ENCODE assay signal across 8 mouse cellular contexts in the genomic region with DNA sequence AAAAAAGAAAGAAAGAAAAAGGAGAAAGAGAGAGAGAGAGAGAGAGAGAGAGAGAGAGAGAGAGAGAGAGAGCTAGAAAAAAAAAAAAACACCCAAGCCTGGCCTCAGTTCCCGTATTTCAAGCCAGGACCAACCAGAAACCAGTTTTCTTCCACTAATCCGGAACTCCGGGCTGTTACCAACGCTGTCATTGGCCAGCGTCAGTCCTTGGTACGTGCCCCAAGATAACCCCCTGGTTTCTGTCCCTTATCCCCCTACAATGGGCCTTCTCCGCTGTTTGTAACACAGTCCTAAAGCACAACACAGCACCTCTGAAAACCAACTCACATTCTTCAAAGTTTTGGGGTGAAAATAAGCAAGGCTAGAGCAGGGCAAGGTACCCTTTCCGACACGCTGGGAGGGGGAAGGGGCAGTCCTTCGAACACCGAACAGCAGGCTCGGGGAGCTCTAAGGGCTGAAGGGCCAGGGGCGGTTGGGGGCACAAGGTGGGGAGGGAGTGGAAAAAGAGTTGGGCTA. TPM values are rescaled to one million over a fixed set of nuclear protein-coding genes. Genes with fewer than 3 reads are reported as not detected.
DNase-seq lines count a peak whose midpoint lies in the region; ATAC-seq and TF ChIP-seq lines count a peak whose summit lies in the region.

No protein-coding gene starts in this region.

- peak; percentile 86 for ATAC-seq in forebrain, embryonic 13.5 days
- peak; percentile 85 for ATAC-seq in neural tube, embryonic 15.5 days (ENCODE audit: low FRiP score)

- intact Hi-C loops in heart, postnatal 14 days (cut with DNase I): loop anchor here (5.0 kb wide), 1 partner anchor 180 kb away; a partner anchor contains a TSS

- peak; percentile 80 for DNase-seq in c-Kit-positive CD71-positive TER-119-positive erythroid progenitor cells, embryonic 14.5 days (ENCODE audit: low spot score)
- peak; percentile 77 to 81 for DNase-seq in heart, postnatal 14 days
- peak; percentile 88 for DNase-seq in layer of hippocampus, adult 11-12 months (ENCODE audit: low spot score)
- DNase-seq in lung, adult 18-20 months: peak; percentile 86 to 87
- DNase-seq in testis, postnatal 14 days (ENCODE audit: low spot score): peak; percentile 75

- no peaks in the 10 kb centered on the region for H3K9me3 ChIP-seq in E14TG2a.4 (ENCODE audit: low read length)
- no peaks in the 10 kb centered on the region for H3K9me3 ChIP-seq in forebrain, embryonic 13.5 days (replicated peaks)
- no peaks in the 10 kb centered on the region for H3K9me3 ChIP-seq in neural tube, embryonic 15.5 days (replicated peaks)

- peak overlapping the region; percentile 82 for H3K27ac ChIP-seq in forebrain, embryonic 13.5 days
- H3K27ac ChIP-seq in neural tube, embryonic 15.5 days (replicated peaks): peak overlapping the region; percentile 84

- H3K36me3 ChIP-seq in E14TG2a.4 (ENCODE audit: insufficient read depth, low read length): no peaks in the 10 kb centered on the region
- no peaks in the 10 kb centered on the region for H3K36me3 ChIP-seq in forebrain, embryonic 13.5 days (ENCODE audit: poor library complexity, severe bottlenecking)
- H3K36me3 ChIP-seq in neural tube, embryonic 15.5 days: no peaks in the 10 kb centered on the region

- TF ChIP-seq CTCF in E14TG2a.4 (conservative IDR thresholded peaks at IDR 0.05; ENCODE audit: low read length): no peak

- H3K27me3 ChIP-seq in E14TG2a.4 (ENCODE audit: insufficient read depth, low read length): no peaks in the 10 kb centered on the region
- no peaks in the 10 kb centered on the region for H3K27me3 ChIP-seq in forebrain, embryonic 13.5 days
- no peaks in the 10 kb centered on the region for H3K27me3 ChIP-seq in neural tube, embryonic 15.5 days (replicated peaks)

- 22% methylated on average over 13 of the region's 13 CpGs for WGBS in forebrain, embryonic 13.5 days
- 17% methylated on average over 13 of the region's 13 CpGs for WGBS in neural tube, embryonic 15.5 days

- peak overlapping the region; percentile 56 for H3K4me2 ChIP-seq in forebrain, embryonic 13.5 days
- H3K4me2 ChIP-seq in neural tube, embryonic 15.5 days: peak overlapping the region; percentile 54

- no peaks in the 10 kb centered on the region for H3K4me1 ChIP-seq in E14TG2a.4 (replicated peaks; ENCODE audit: low read depth, low read length)
- H3K4me1 ChIP-seq in forebrain, embryonic 13.5 days: no peaks in the 10 kb centered on the region
- H3K4me1 ChIP-seq in neural tube, embryonic 15.5 days: no peaks in the 10 kb centered on the region

- H3K9ac ChIP-seq in forebrain, embryonic 13.5 days: peak overlapping the region; percentile 73
- H3K9ac ChIP-seq in neural tube, embryonic 15.5 days (replicated peaks): peak overlapping the region; percentile 60

- peak overlapping the region; percentile 81 for H3K4me3 ChIP-seq in E14TG2a.4 (replicated peaks; ENCODE audit: low read length)
- peak overlapping the region; percentile 56 for H3K4me3 ChIP-seq in forebrain, embryonic 13.5 days
- peak overlapping the region; percentile 56 for H3K4me3 ChIP-seq in neural tube, embryonic 15.5 days (replicated peaks)

RNA-seq across cellular contexts. Expression of a gene that starts 1.4 kb away (rescaled TPM):
- polyA plus RNA-seq in forebrain, embryonic 13.5 days (2015; fragmentation: Nextera tagmentation; extraction: Ambion mirVana): 4.0 and 5.2 TPM in 2 replicates
- 1 to 10 TPM; 8.8 to 9.4 TPM for total RNA-seq in heart, postnatal 14 days (2021)
- 2.1 and 2.4 TPM in 2 replicates for polyA plus RNA-seq in neural tube, embryonic 15.5 days (2015; fragmentation: Nextera tagmentation; extraction: Ambion mirVana)

Comparison
In these comparisons a context has a peak if more than half of its experiments do, and no peak if none do; other contexts are left out.
1. Peak in every context shown above with its lines: DNase-seq, ATAC-seq, H3K4me3 ChIP-seq and H3K27ac ChIP-seq.